Mouse (Mus musculus): ENCODE data around the gene Fam81a.

The Fam81a gene

DNA sequence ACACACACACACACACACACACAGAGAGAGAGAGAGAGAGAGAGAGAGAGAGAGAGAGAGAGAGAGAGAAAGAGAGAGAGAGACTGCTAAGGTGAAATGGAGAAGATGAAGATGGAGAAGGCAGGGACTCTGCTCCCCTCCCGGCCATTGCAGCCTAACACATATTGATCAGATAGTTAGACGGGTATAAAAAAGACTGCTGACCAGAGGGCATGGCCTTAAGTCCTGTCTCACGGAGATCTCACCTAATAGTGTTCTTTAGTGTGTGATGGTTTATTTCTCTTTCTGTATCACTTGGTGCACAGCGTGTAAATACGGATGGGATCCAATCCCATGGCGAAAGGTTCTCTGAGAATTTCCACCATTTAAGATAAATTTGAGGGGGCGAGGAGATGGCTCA is at the start of gene Fam81a:
TSS of gene Fam81a (minus strand) at position 101 of the 400 bp plus-strand sequence.
- DNase-seq: no peak

DNA sequence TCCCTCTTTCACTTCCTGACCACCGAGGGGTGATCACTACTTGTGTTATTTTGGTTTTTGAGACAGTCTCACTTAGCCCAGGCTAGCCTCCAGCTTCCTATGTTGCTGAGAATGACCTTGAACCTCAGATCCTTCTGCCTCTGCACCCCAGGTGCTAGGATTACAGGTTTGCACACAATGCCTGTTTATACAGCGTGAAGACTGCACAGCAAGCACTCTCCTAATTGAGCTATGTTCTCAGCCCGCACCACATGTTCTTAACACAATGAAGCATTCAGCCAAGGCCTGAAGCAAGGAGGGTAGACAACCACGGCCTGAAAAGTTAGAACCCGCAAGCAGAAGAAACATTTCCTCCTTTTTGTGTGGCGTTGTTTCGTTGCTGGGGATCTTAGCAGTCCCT is 40.3 kb upstream of the Fam81a start:
- no peak for DNase-seq

DNA sequence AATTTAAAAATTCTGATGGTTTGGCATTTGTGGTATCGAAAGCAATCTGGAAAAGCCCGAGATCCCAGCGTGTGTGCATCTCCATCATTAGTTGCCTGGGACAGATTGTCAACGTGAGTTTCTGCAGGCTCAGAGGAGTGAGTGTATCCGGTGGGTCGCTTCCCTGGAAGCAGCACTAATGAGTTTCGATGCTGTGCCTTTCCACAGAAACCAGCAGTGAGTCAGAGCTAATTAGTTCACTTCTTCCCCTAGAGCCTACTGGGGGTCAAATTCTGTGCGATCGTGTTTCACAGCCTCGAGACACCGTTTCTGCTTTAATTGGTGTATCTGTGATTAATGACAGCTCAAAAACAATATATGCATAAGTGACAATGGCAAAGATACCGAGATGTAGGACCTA is 39.4 kb upstream of the Fam81a start:
- DNase-seq: no peak

DNA sequence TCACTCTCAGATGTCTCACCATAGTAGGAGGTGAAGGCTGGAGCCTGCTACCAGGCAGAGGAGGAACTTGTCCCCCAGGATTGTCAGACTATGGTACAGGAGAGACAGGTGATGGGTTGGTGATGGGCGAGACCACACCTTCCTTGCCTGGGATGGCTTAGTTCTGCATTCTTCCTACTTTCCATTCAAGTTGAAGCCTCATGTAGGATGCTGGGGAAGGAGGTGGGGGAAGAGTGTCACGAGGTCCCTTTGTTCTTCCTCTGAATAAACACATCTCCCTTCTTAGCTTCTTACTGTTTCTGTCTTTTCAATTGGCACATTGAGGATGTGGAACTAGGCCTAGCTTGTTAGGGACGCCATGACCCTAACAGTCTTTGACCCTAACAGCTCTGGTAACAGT is 33.9 kb upstream of the Fam81a start:
- DNase-seq: no peak

DNA sequence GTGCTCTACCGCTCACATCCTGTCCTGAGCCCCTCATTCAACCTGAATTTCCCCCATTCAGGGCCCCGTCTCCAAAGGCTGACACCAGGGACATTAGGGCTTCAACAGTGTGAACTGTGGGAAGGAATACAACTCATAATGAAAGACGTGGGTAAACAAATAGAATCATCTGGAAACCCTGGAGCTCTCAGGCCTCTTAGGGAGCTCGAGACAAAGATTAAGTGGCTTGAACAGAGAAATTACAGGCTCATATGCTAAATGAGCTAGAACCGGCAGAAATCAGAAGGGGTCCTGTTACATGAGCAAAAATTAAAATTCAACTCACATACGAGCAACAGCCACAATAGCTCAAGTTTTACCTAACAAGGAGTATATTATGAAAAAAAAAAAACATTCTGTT is 32.5 kb upstream of the Fam81a start:
- DNase-seq: no peak

DNA sequence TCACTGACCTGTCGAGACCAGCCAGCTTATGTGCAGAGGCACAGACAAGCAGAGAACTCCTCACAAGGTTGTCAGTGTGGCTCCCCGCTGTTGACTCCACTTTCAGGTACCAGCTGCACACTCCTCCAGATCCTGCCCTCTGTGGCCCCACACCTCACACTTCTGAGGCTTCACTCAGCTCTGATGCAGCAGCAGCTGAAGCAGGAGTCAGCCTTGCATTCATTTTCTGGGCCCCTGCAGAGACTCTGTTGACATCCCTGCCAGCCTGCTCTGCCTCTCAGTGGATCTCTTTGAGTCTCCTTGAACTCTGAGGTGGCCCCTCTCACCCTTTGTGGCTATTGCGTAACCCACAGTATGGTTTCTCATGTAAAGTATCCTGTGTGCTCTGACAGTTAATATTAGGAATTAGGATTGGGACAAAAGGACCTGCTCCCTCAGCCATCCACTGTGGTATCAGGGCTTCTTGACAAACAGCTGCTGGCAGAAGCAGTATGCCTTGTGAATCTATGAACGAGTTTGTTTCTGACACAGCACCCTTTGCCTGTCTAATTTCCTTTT is 32.0 kb upstream of the Fam81a start:
- DNase-seq: no peak

DNA sequence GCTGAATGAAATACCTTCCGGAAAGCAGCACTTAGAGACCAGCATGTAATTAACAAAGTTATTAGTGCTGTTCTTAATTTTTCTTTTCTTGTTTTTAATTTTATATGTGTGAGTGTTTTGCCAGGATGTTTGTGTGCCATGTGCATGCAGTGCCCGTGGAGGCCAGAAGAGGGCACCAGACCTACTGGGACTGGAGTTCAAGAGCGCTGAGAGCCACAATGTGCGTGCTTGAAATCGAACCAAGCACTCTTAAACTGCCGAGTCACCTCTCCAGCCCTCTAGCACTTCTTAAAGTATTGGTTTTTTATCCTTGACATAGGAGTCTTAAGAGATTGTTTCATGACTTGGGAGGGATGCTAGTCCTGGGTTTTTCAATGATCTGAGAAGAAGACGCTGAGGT is 26.6 kb upstream of the Fam81a start:
- DNase-seq: no peak

DNA sequence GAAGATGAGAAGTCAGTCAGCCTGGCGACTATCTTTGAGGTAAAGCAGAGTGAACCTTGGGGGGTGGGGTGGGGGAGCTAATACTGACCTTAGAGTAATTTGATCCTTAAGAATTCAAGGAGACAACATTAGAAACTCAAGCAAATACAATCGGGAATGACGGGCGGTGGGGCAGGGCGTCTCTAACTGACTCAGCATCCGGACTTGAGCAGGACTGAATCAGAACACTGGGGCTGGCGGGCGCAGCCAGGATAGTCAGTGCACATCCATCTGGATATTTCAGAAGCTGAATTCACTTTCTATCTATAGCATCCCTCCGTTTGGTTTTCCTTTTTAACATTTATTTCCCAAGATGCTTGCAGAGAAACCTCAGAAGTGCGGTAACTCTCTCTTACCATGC is 17.7 kb upstream of the Fam81a start:
- DNase-seq: no peak

DNA sequence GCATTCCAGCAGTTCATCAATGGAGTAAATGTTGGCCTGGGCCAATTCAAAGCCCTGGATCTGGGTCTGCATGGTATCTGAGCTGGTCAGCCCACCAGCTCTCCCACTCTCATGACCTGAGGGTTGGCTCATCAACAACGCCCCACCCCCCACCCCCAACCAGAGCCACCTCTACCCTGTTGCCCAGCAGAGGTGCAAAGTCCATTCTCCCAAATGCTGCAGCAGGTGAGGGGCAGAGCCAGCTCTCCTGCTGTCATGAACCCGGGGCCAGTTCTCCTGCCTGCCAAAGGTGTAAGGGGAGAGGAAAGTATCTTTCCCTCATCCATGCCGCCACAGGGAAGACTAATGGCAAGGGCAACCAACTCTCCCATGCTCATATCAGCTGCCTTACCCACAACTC is 5.3 kb upstream of the Fam81a start:
- no peak for DNase-seq

DNA sequence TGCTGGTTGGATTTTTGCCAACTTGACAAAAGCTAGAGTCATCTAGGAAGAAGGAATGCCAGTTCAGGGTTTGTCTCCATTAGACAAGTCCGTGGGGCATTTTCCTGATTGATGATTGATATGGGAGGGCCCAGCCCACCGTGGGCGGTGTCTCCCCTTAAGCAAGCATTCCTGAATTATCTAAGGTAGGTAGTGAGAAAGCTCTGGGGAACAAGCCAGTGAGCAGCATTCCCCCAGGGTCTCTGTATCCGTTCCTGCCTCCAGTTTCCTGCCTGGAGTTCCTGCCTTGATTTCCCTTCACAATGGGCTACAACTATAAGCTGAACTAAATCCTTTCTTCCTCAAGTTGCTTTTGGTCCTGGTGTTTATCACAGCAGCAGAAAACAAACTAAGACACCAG is 3.1 kb upstream of the Fam81a start:
- DNase-seq: no peak

DNA sequence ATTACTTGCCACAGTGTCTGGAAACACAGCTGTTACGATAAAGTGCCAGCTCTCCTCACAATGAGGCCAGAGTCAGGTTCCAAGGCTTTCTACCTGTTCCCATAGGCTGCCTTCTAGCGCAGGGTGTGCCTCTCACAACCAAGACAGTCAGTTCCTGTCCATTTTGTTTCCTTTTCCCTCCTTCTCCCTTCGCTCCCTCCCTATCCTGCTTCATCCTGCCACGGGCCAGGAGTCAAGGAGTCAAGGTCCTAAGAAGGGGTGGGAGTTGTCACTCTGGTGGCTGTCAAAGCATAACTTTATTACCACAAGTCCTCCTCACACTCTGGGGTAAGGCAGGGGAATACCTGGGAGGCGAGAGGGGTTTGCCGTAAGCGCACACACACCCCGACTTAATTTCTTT is 966 bp upstream of the Fam81a start:
- DNase-seq: no peak

DNA sequence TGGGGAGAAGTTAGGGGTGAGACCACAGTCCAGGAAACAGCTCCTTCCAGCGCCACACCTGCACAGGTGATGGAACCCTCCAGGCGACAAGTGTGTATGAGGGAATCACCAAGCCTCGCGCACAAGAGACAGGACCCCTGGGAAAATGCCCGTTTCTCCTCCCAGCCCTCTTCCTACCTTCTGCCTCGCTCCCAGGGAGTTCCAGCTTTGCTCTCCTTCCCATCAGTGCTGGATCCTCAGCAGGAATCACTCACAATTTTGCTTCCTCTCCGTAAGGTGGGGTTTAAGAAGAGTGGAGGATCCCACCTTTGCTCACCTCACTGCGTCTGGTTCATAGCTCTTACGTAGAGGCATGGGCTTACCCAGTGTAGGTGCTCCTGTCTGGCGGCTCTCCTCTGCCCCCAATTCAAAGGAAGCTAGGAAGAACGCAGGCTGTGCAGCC is 454 bp downstream of the Fam81a start:
- DNase-seq: no peak

DNA sequence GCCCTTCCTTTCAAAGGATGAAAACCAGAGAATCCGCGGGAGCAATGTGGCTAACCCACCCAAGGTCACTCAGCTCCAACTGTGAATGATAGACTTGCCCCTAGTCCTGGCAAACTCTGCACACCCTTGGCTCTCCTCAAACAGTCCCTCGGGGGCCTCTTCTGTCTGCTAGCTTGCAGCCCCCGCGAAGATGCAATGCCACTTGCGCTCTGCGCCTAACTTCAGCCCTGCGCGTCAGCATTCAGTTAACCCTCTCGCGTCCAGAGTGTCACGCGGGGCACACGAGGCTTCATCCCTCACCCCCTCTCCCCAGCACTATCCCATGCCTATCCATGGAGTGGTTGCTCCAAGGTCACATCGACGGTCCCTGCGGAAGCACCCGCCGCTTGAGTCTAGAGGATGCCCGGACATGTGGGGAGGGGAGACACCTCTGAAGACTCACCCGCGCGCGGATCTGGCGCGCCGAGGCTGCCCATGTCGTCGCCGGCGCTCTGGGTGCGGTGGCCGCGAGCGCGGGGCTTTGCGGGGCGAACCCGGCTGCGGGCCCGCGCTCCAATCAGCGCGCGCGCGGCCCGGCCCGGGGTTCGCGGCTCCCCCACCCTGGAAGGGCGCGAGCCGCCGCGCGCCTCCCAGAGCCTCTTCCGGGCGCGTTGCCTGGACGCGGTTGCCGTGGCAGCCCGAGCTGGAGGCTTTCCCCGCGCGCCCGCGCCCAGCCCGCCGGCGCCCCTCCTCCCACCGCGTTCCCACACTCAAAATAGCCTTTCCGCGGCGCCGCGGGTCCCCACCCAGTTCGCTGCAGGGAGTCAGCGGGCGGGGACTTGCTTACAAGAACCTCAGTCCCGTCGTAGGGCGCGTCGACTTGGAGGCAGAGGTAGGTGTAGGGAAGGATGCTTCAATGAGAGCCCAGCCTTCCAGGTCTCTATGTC is 1.2 kb downstream of the Fam81a start:
- DNase-seq: peak; percentile 21 to 44

DNA sequence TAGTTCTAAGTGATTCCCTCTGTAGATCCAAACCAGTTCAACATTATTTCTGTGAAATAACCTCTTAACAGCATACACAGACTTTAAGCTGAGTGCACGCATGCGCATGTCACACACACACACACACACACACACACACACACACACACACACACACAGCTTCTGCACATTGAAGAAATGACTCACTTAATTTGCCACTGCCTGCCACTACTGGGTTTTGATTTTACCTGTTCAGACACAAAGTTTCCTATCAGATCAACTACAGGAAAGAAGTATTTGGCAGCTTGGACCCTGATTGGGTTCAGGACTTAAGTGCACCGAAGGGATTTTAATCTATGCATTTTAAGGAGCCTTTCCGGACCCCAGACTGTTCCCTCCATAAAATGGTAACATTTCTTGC is 2.0 kb downstream of the Fam81a start:
- no peak for DNase-seq

DNA sequence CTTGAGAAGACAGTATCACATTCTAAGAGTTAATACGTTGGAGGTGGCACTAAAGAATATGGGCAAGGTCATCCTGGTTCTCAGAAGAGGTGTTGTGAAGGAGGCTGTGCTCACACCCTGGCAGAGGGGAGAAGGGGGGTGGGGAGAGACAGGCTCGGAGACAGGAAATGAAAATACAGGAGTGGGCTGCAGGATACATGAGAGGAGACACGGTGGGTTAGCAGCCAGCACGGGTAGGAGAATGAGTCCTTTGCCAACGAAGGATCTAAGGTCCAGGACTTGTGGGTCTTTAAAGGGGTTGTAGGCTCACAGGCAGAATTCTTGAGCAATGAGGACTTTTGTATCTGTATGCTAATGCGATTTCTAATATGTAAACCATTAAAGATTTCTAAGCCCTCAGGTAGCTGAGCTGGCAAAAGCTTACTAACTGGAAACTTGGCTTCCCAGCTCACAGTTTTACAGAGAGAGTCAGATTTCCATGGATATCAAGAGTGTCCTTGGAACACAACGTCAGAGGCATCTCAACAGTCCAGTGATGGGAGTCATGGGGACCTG is 3.0 kb downstream of the Fam81a start:
- DNase-seq: no peak

DNA sequence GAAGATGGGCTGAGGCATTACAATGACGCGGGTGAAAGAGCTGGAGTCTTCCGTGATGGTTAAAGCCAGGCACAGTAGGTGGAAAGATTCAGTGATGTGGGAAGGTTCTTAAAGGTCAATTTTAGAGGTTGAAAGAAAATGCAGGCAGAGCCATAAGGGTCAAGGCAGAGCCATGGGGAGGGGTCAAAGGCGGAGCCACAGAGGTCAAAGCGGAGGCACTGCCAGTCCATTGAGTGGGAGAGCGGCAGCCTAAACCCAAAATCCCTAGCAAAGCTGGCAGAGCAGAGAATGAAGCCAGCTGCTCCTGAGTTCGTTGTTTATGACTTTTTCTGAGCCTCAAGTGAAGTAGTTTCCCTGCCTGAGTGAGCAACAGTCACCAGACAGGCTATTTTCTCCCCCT is 3.8 kb downstream of the Fam81a start:
- no peak for DNase-seq

DNA sequence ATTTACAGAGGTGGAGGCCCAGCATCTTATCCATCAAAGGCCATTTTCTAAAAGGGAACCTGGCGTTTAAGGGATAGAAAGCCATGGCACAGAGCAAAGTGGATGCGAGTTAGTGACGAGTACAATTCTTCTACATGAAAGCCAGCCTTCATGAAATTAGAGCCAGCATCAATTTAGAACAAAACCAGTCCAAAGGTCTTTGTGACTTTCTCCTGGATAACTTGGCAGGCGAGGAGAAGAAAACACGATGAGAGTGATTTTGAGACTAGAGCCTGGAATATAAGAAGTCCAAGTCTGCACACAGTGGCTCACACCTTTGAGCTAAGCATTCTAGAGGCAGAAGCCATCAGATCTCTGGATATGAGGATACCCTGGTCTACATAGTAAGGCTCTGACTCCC is 4.4 kb downstream of the Fam81a start:
- no peak for DNase-seq

DNA sequence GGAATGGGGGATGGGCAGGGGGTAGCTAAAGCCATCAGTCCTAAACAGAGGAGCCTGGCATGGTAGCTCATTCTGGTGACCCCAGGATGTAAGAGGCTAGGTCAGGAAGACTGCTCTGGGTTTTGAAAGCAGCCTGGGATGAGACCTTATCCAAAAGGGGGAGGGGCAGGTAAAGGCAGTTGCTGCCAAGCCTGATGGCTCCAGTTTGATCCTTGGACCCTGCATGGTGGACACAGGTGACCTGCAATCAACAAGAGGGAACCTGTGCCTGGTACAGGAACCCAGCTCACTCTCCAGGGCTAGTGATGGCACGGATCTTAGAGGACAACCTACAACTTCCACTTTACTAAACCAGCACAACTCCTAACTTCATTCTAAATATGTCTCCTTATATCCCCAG is 7.2 kb downstream of the Fam81a start:
- no peak for DNase-seq

DNA sequence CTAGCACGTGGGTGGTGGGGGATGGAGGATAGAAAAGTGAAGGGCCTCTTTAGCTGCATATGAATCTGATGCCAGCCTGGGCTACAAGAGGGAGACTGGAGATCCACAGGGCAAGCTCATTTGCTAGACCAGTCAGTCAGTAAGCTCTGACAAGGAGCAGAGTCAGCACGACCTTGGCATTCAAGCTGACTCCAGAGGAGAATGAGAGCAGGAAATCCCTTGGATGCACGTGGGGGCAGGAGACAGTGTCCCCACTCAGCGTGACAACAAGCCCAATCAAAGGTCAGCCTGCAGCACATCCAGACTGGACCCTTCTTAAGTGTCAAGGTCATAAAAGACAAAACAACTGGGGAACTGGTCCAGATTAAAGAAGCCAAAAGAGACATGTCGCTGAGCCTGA is 7.6 kb downstream of the Fam81a start:
- no peak for DNase-seq

DNA sequence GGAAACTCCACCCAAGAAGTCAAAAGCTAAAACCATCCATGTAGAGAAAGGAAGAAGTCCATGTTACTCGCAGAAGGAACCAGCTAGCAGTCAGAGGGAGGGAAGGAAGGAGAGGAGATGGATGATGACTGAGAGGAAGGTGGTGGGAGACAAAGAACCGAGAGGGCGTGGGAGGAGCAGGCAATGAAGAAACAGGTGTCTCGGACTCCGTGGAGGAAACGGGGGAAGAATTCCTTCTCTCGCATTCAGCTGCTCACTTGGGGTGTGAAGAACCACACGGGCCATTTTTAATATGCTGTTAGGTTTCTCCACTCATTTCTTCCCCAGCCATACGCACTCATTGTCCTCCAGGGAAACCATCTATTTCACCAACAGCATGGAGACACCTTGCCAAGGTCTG is 8.1 kb downstream of the Fam81a start:
- no peak for DNase-seq

DNA sequence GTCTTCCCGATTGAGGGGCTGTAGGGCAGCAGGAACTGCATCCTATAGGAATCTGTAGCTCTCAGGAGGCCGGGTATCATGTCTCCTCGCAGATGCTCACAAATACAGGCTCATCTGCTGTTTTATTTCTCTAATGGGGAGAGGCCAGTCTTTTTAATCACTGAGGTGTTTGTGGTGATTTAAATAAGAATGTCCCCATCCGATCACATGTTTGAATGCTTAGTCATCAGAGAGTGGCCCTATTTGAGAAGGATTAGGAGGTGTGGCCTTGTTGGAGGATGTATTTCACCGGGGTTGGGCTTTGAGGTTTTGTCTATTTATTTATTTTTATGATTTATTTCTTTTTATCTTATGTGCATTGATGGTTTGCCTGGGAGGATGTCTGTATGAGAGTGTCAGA is 11.6 kb downstream of the Fam81a start:
- no peak for DNase-seq

DNA sequence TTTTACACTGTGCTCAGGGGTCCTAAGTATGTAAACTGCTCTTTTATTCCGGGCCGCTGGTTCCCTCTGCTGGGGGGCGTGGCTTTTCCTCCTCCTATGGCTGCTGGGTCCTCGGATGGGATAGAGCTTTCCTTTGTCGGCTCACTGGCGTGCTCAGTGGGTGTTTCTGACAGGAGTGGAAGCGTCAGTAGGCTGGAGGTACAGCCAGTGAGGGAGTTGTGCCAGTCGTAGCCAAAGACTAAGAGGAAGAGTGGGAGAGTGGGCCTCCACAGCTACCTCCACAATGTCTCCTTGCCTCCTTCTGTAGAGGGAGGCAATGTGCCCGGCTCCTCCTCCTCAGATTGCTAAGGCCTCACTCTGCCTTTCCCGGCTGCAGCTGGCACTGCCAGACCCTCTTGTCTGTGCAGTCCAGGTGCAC is 30.5 kb downstream of the Fam81a start:
- no peak for DNase-seq

DNA sequence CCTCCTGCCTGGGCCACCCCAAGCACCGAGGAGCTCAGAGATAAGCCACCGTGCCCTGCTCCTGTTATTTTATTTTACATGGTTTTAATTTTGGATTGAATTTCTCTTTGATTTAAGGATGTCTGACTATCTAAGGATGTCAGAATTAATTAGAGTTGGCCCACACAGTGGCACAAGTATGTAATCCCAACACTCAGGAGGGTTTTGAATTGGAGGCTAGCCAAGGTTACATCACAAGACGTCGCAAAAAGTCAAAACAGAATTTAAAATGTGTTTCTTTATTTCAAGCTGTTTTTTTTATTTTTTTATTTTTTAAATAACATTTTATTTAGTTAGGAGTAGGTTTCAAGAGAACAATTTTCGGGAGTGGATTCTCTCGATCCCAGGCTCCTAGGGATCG is 31.5 kb downstream of the Fam81a start:
- DNase-seq: no peak

DNA sequence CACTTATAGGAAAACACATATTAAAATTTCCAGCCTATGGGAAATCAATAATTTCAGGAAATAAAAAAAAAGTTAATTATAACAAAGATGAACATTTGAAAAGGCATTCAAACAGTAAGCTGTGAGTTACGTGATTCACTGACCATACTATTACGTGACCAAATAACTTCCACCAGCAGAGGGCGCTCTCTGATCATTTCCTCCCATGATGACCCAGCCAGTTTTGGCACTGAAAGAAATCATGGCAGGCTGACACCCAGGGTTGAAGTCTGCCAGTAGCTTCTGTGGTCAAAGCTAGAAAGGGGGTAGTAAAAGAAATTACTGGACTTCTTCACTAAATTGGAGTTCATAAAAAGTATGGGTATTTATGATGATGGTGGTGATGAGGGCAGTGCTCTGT is 33.1 kb downstream of the Fam81a start:
- peak; percentile 41 to 82 for DNase-seq

Data from spleen, adult 18-20 months (tissue).